Mouse (Mus musculus) activated CD4-positive, CD25-positive, alpha-beta regulatory T cell (primary cell): ENCODE measurements around the gene Trat1. TPM values are rescaled to one million over a fixed set of nuclear protein-coding genes. Genes with fewer than 3 reads are reported as not detected.

Experiments used
- polyA plus RNA-seq, 2 experiments: library from polyadenylated mRNA; unstranded; fragments of 100-300 nt; shearing (Covaris generic); gene quantifications; one replicate each; pipeline ENCODE4 v1.2.1; 2017

Trat1 gene
- polyA plus RNA-seq = 100 to 1,000 TPM; 116 to 152 TPM

DNA sequence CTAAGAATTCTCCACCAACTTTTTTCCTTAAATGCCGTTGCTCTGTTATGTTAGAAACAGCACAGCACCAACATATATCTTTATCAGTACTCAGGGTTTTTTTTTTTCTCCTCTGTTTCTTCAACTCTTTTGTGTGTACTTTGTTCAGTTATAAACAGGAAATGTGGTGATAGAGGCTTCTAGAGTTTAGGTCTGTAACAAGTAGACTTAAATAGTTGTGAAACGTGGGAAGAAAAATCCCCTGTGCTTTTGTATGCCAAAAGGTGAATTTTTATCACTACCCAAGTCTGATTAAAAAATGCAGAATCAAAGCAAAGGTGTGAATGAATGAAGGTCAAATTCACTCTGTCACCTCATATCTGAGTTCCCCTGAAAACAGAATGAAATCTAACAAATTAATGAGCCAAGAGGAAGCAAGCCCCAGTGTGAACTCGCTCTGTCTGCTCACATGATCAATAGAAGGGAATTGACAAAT lies at the start of gene Trat1:
Trat1 (minus strand) TSS at position 51 of the 475 bp plus-strand sequence.

DNA sequence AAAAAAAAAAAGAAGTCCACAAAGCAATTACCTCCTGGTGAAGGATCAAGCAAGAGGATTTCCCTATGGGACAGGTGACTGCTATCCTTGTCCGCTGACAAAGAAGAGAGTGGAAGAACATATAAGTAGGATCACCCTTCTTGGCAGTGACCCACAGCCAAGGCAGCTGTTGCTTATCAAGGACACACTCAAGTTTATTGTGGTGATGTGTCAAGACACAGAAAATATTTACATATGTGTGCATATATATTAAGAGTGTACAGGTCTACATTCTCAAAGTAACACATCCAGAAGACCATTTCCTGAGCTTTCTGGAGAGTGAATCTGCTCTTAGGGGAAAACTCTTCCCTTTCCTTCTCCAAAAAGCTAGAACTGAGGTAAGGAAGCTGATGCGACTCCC lies 44.9 kb upstream of the Trat1 start, which contains the start of gene Retnlb:
Retnlb (plus strand) TSS at position 162 of the 400 bp plus-strand sequence.

Other genes with a start within 250 kb of the Trat1 start
- not detected for gene Retnlb, start 44.8 kb upstream of the Trat1 start, polyA plus RNA-seq
- 10 to 100 TPM in 1 of 2 experiments, not detected in 1; 43.8 TPM for gene Retnla, start 70.5 kb upstream of the Trat1 start, polyA plus RNA-seq
- gene Retnlg, start 100.6 kb upstream of the Trat1 start, polyA plus RNA-seq = 1 to 10 TPM in 1 of 2 experiments, under 1 TPM in 1; 0.37 to 2.6 TPM
- 1 to 10 TPM; 2.4 to 6.6 TPM for gene Dzip3, start 222.1 kb upstream of the Trat1 start, polyA plus RNA-seq
- gene Cip2a, start 222.2 kb upstream of the Trat1 start, polyA plus RNA-seq = 1 to 10 TPM; 5.8 to 6.3 TPM